Mouse (Mus musculus): ENCODE measurements around the gene Dpm1.

DNA sequence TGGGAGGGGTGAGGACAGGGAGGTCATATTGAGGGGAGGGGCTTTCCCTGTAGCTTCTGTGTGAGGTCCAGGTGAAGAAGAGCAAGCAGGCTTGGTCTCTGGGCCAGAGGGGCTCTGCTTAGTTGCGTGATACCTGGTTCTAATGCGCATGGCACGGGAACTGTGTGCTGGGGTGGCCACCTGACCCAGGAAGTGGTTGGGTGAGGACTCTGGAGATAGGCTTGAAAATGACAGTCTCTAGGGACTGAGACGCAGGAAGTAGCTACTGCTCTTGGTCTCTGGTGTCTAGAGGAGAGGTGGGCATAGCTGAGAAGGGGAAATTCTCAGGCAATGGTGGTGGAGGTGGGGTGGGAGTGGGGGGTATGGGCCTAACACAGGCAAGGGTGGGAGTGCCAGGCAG, 26.8 kb upstream of the Dpm1 start:
- TF ChIP-seq POLR2A (IDR thresholded peaks at IDR 0.05; ENCODE audit: low read depth, low read length): no peak
- TF ChIP-seq CTCF (IDR thresholded peaks at IDR 0.05; ENCODE audit: borderline replicate concordance, insufficient read depth, low read length): no peak

Data from embryonic fibroblast, embryonic 13.5 days (primary cell).